Mouse (Mus musculus): ENCODE results near the gene Orm1. TPM values are rescaled to one million over a fixed set of nuclear protein-coding genes. Genes with fewer than 3 reads are reported as not detected.

Orm1 gene
- total RNA-seq, 2 experiments from 2014 or later: 1.5 TPM; not detected in 1

DNA sequence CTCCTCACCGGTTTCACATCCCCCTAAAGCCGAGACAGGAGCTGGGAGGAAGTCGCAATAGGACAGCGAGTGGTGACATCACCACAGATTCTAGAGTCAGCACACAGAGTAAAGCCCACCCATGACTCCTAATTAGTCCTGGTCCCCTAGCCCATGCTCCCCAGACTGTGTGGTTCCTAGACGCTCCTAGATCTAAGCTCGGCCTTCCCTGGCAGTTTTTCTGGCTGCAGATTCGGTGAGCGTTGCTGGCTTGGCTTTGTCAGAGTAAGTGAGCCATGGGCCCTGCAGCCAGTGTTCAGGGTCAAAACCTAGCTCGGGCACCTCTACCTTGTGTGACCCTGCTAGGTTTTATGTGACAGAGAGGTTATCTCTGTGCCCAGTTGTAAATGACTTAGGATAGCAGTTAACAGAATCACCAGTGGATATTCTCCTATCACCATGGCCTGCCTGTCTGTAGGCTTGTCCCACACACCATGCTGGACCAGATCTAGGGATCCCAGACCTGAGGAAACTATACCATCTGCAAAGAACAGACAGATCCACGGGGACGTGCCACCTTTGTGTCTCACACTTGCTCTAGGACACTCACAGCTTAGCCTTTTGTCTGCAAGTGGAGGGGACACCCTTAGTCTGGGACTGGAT lies 45.6 kb downstream of the Orm1 start:
- DNase-seq: no peak
- intact Hi-C loops (cut with DNase I): no loop called here

DNA sequence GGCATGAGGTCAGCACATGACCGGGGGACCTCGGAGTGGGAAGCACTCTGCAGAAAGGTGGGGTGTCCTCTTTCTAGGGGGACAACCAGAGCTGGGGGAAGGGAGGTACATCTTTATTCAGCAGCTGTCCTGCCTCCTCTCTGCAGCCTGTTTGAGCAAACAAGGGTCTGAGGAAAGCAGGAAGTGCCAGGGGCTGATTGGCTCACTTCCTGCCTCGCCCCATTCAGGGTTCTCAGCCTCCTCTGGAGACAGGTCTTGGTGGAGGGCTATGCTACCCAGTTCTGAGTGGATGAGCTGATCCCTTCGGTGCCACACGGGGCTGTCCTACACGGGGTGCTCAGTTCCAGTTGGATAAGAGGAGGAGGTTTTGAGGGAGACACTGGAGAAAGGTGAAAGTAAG lies 47.0 kb downstream of the Orm1 start:
- intact Hi-C loops (cut with DNase I): no loop called here
- no peak for DNase-seq

Other genes with a start within 250 kb of the Orm1 start
- gene Ambp, start 189.8 kb upstream of the Orm1 start, total RNA-seq (2021): not detected
- gene Kif12, start 172.4 kb upstream of the Orm1 start, total RNA-seq (2021): not detected
- gene Col27a1, start 130.6 kb upstream of the Orm1 start, total RNA-seq (2021): 1 to 10 TPM; 1.1 to 1.4 TPM
- gene Orm3, start 11.6 kb downstream of the Orm1 start, total RNA-seq (2021): 1 to 10 TPM; 2.0 to 2.1 TPM
- not detected for gene Orm2, start 17.9 kb downstream of the Orm1 start, total RNA-seq (2021)
- gene Akna, start 58.8 kb downstream of the Orm1 start, total RNA-seq (2021): 1 to 10 TPM; 3.6 to 4.0 TPM
- 10 to 100 TPM; 26.3 to 33.2 TPM for gene Whrn, start 151.4 kb downstream of the Orm1 start, total RNA-seq (2021)
- gene Atp6v1g1, start 200.2 kb downstream of the Orm1 start, total RNA-seq (2021): 100 to 1,000 TPM; 150 to 161 TPM
- 10 to 100 TPM in 1 of 2 experiments, 1 to 10 TPM in 1; 8.4 to 12.2 TPM for gene Tmem268, start 214.2 kb downstream of the Orm1 start, total RNA-seq (2021)